25 mouse cellular contexts compared by ENCODE assay signal in genomic region chr14:31105156-31105555, GRCm38 (mm10). TPM values are rescaled to one million over a fixed set of nuclear protein-coding genes. Genes with fewer than 3 reads are reported as not detected.
DNase-seq lines count a peak whose midpoint lies in the region; ATAC-seq lines count a peak whose summit lies in the region.
"Had no signal": no experiment of that assay in that cellular context is flagged by ENCODE, and none has a peak within 500 bp of the region (broad histone marks: within the 10 kb centered on the region; RNA-seq: fewer than 3 reads in every experiment).

No protein-coding gene starts in this region.

- H3K4me2 ChIP-seq in embryonic facial prominence, embryonic 11.5 days (ENCODE audit: low read depth, low read length) = no peak overlapping the region
- H3K4me2 ChIP-seq: embryonic facial prominence, embryonic 12.5 days; forebrain, embryonic 13.5 days; forebrain, embryonic 15.5 days had no signal

- H3K36me3 ChIP-seq in embryonic facial prominence, embryonic 11.5 days (replicated peaks; ENCODE audit: control insufficient read depth, insufficient read depth, low read depth, low read length) = peaks cover 4% of the 10 kb centered on the region; the same call in 1 of the 2 replicates
- peaks cover 97% of the 10 kb centered on the region for H3K36me3 ChIP-seq in embryonic facial prominence, embryonic 10.5 days (replicated peaks)

- H3K9me3 ChIP-seq in embryonic facial prominence, embryonic 11.5 days (replicated peaks; ENCODE audit: control insufficient read depth, low read length) = no peaks in the 10 kb centered on the region
- no peaks in the 10 kb centered on the region for H3K9me3 ChIP-seq in embryonic facial prominence, embryonic 10.5 days
- H3K9me3 ChIP-seq: embryonic facial prominence, embryonic 12.5 days; forebrain, embryonic 13.5 days; forebrain, embryonic 15.5 days; G1E had no signal

- no peak overlapping the region for H3K4me3 ChIP-seq in embryonic facial prominence, embryonic 11.5 days (ENCODE audit: low read depth, low read length)
- no peak overlapping the region for H3K4me3 ChIP-seq in embryonic facial prominence, embryonic 10.5 days
- H3K4me3 ChIP-seq: embryonic facial prominence, embryonic 12.5 days; forebrain, embryonic 13.5 days; forebrain, embryonic 15.5 days had no signal

- 92% methylated on average over 2 of the region's 2 CpGs for WGBS in embryonic facial prominence, embryonic 11.5 days
- WGBS in embryonic facial prominence, embryonic 10.5 days = 91% methylated on average over 2 of the region's 2 CpGs

- ATAC-seq in embryonic facial prominence, embryonic 11.5 days (replicated peaks; ENCODE audit: insufficient number of reproducible peaks, low FRiP score, low TSS enrichment, low read depth) = no peak
- ATAC-seq: activated CD4-positive, CD25-positive, alpha-beta regulatory T cell, adult 4 months; CD4-positive, CD25-positive, alpha-beta regulatory T cell, adult 4 months; forebrain, embryonic 13.5 days; forebrain, embryonic 15.5 days; forebrain, postnatal 0 days; Patski had no signal

- H3K27me3 ChIP-seq in embryonic facial prominence, embryonic 11.5 days (ENCODE audit: control insufficient read depth, insufficient read depth, low read length) = no peaks in the 10 kb centered on the region
- no peaks in the 10 kb centered on the region for H3K27me3 ChIP-seq in embryonic facial prominence, embryonic 10.5 days (replicated peaks; ENCODE audit: low read depth, poor library complexity, severe bottlenecking)
- H3K27me3 ChIP-seq: CH12.LX; embryonic facial prominence, embryonic 12.5 days; forebrain, embryonic 13.5 days; forebrain, embryonic 15.5 days; Patski had no signal

- DNase-seq in embryonic facial prominence, embryonic 11.5 days (ENCODE audit: low spot score) = peak; percentile 26
- no peak for DNase-seq in embryonic facial prominence, embryonic 10.5 days (ENCODE audit: low spot score)
- peak; percentile 23 for DNase-seq in lung, postnatal 25 days (ENCODE audit: low spot score)
- DNase-seq in lung, postnatal 14 days = no peak
- peak; percentile 46 for DNase-seq in urinary bladder, postnatal 14 days (ENCODE audit: low spot score)
- DNase-seq in urinary bladder, postnatal 4 days (ENCODE audit: low spot score in 2 of 2) = no peak
- DNase-seq in right cerebral cortex, postnatal 10 days (ENCODE audit: low spot score in 2 of 2) = no peak
- DNase-seq: adrenal gland, adult 8-10 months; adrenal gland, postnatal 14 days; adrenal gland, postnatal 36 days; B cell, adult 2 months; cerebellum, adult 11-12 months; cerebellum, adult 2 months; cerebellum, adult 9-10 months; cerebellum, postnatal 10 days; cerebellum, postnatal 25 days; forebrain, postnatal 0 days had no signal

- H3K4me1 ChIP-seq in embryonic facial prominence, embryonic 11.5 days (ENCODE audit: control insufficient read depth, insufficient read depth, low read length) = no peaks in the 10 kb centered on the region
- H3K4me1 ChIP-seq in embryonic facial prominence, embryonic 10.5 days = no peaks in the 10 kb centered on the region
- H3K4me1 ChIP-seq: embryonic facial prominence, embryonic 12.5 days; forebrain, embryonic 13.5 days; forebrain, embryonic 15.5 days had no signal

- H3K27ac ChIP-seq in embryonic facial prominence, embryonic 11.5 days (replicated peaks; ENCODE audit: low read depth, low read length) = no peak overlapping the region
- H3K27ac ChIP-seq in embryonic facial prominence, embryonic 10.5 days (replicated peaks) = no peak overlapping the region
- H3K27ac ChIP-seq: embryonic facial prominence, embryonic 12.5 days; forebrain, embryonic 13.5 days; forebrain, embryonic 15.5 days had no signal

- no peak overlapping the region for H3K9ac ChIP-seq in embryonic facial prominence, embryonic 11.5 days (replicated peaks; ENCODE audit: low read length)
- H3K9ac ChIP-seq: embryonic facial prominence, embryonic 12.5 days; forebrain, embryonic 13.5 days; forebrain, embryonic 15.5 days; forebrain, postnatal 0 days had no signal

RNA-seq across cellular contexts. Expression of gene Smim4, which starts 23.6 kb away (rescaled TPM):
- 56.8 and 62.3 TPM in 2 replicates for polyA plus RNA-seq in embryonic facial prominence, embryonic 11.5 days (2014; fragmentation: Nextera tagmentation; extraction: Ambion mirVana)
- 62.3 and 63.3 TPM in 2 replicates for polyA plus RNA-seq in embryonic facial prominence, embryonic 10.5 days (2016; fragmentation: Nextera tagmentation; extraction: Ambion mirVana)

RNA-seq across cellular contexts. Expression of gene Nt5dc2, which starts 25.7 kb away (rescaled TPM):
- polyA plus RNA-seq in embryonic facial prominence, embryonic 11.5 days (2014; fragmentation: Nextera tagmentation; extraction: Ambion mirVana) = 462 and 510 TPM in 2 replicates
- polyA plus RNA-seq in embryonic facial prominence, embryonic 10.5 days (2016; fragmentation: Nextera tagmentation; extraction: Ambion mirVana) = 589 and 605 TPM in 2 replicates
- polyA plus RNA-seq: activated CD4-positive, CD25-positive, alpha-beta regulatory T cell, adult 4 months; CD4-positive, CD25-positive, alpha-beta regulatory T cell, adult 4 months had no signal

Comparison
In these comparisons a context has a peak if more than half of its experiments do, and no peak if none do; other contexts are left out.
1. DNase-seq: peak in embryonic facial prominence, embryonic 11.5 days (single experiment), lung, postnatal 25 days (single experiment) and urinary bladder, postnatal 14 days (single experiment); none in embryonic facial prominence, embryonic 10.5 days (single experiment), lung, postnatal 14 days (single experiment), urinary bladder, postnatal 4 days (0 of 2) and right cerebral cortex, postnatal 10 days (0 of 2).